Mouse (Mus musculus): ENCODE measurements around the gene Blcap. TPM values are rescaled to one million over a fixed set of nuclear protein-coding genes. Genes with fewer than 3 reads are reported as not detected.

The Blcap gene
- total RNA-seq, 2 experiments from 2014 or later = 15.8 to 16.7 TPM

DNA sequence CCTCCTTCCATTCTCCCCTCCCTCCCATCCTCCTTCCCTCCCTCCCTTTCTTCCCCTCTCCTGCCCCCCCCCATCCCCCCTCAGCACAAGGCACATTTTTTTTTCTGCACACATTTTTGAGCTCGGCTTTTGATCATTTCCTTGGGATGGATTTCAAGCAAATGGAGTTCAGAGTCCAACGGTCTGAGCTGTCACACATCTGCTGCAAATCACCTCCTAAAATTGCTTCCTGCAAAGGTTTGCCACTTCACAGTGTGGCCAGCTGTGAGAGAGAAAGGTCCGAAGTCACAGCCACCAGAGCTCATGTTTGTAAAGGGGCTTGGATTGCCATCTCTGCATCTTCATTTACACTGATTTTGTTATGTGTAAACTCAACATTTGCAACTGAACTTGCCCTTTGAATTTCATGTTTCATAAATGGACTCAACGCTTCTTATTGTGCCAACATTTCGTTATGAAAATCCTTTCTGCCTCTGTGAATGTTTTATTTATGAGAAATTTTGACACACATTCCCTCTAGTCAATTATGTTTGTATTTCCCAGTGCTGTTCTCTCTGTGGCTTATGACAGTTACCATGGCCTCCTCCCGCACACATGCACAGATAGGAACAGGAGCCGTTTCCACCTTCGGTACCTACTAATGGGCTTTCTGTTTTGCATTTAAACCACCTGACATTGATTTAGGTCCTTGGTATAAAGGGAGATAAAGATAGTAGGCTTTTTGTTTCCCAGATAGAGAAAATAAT lies 39.2 kb downstream of the Blcap start:
- DNase-seq = no peak
- intact Hi-C loops (cut with DNase I; ENCODE audit: low total_unique reads) = no loop called here

DNA sequence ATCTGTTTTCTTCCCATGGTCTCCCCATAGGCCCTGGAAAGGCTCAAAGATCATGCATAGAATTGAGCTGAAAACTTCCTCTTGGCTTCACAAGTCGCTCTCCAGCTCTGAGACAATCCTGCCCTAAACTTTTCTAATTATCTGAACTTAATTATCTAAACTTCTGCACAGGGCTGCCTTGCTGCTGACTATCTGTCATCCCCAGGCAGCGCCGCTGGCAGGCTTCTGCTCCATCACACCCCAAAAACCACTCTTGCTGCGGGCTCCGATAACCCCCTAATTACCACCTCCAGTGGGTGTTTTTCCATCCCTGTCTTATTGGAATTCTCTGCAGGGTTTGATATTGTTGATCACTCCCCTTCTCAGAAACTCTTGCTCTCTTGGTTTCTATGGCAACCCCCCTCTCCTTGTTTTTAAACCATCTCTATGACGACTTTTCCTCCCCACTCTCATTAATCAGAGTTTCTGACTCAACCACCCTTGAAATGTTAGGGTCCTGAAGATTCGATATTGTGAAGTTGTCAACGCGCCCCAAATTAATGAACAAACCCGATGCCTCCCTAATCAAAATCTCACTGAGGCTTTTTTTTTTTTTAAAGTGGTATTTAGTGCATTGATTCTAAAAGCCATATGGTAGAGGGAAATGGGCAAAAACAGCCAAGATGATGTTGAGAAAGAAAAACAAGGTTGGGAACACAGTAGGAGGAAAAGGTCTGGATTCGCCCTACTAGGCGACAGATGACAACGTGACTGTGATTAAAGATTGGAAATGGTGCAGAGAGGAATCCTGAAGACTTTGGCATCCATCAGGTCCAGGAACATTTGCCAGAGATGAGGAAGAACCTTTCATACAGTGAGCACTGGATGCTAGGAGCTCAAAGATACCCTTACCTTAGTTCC lies 40.8 kb downstream of the Blcap start:
- intact Hi-C loops (cut with DNase I; ENCODE audit: low total_unique reads) = no loop called here
- DNase-seq = no peak

DNA sequence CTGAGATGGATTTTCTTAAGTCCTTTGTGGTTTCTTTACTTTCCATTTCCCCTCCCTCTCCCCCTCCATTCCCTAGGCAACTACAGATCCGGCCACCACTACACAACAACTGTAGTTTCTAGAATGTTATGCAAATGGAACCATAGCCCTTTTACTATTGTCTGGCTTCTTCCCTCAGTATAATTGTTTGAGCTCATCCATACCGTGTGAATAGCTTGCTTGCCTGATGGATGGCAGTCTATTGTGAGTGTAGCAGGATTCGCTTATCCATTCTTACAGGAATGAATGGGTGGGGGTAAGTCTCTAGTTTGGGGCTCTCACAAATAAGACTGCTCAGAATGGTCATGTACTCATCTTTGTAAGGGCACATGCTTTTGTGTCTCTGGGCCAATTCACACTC lies 48.5 kb downstream of the Blcap start:
- intact Hi-C loops (cut with DNase I; ENCODE audit: low total_unique reads) = no loop called here
- DNase-seq = no peak

DNA sequence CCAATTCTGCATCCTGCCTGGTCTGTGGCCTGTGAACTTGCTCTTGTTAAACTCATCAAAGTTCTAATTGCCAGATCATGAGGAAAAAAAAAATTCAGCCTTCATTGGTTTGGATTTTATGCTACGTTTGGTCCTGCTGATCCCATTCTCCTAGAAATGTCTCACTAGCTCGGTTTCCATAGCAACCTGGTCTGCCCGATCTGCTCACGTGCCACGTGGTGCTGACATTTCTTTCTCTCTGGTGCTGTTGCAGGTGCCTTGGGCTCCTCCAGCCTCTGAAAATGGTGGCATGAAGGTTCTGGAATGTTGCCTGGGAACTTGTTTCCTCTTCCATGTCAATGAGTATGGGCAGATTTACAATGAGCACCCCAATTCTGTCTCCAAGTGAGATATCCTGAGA lies 50.6 kb downstream of the Blcap start:
- intact Hi-C loops (cut with DNase I; ENCODE audit: low total_unique reads) = no loop called here
- no peak for DNase-seq

DNA sequence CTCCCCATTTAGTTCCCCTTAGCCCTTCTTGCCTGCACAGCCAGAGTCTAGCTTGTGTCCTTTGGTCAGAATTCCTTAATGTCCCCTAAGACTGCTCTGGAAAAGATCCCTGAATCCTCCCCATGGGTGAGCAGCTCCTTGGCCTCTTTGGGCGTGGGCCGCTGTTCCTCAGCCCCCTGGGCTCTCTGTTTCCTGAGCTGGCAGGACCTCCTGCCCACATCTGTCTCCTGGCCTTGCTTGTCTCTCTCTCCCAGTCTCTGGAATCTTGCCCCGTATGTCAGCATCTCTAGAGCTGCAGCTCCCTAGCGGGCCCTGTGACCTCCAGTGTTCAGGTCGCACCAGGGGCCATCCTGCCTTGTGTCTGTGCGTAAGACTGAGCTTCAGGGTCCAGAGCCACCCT lies 51.6 kb downstream of the Blcap start:
- intact Hi-C loops (cut with DNase I; ENCODE audit: low total_unique reads) = no loop called here

DNA sequence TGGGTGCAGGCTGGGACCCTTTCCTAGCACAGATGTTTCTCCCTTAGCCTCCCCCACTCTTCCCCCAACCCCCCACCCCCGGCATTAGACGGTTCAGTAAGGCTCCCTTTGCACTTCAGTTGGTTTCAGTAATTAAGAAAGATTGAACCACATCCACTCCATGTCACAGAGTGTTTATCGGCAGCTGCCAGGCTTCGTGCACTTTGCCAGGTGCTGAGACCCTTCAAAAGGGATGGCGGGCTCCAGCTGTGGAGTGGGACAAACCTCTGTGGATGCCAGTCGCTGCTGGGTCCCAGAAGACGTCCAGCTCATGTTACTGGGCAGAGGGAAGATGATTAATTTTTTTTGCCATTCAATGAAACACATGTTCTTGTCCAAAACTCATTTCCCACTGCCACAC lies 52.6 kb downstream of the Blcap start:
- intact Hi-C loops (cut with DNase I; ENCODE audit: low total_unique reads) = no loop called here
- DNase-seq = no peak

More for the DNA sequence above, 51.6 kb downstream of the Blcap start:
- DNase-seq = no peak

DNA sequence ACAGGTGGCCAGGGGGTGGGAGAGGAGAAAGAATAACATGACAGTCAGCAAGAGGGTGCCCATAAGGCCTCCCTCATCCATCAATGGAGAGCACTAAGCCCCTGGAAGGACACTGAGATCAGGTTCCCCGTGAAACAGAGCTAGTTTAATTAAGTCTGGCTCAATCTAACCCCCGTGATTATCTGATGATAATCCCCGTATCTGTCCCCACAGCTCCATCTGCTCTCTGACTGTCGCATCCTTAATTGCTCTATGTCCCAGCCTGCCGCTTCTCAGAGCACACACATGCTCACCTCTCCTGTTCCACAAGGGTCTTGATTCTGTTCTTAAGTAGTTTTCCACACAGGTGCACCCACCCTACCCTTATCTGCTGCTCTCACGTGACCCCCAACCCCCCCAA lies 53.5 kb downstream of the Blcap start:
- DNase-seq = no peak
- intact Hi-C loops (cut with DNase I; ENCODE audit: low total_unique reads) = no loop called here

DNA sequence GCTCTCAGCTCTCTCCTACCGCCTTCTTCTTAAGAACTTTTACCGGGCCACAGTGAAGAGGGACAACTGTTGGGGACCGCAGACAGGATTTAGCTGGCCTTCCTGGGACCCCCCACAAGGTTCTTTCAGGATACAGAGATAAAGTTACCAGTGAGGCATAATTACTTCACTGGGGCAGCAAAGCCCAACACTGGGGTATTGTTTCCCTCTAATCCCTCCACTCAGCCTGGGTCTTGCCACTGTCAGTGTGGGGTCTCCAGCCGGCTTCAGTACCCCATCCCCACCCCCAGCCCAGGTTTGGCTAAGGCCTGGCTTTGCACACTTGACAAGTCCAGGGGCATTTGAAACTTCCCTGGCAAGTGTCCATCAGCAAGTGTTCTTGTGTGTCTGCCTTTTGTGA lies 56.7 kb downstream of the Blcap start:
- intact Hi-C loops (cut with DNase I; ENCODE audit: low total_unique reads) = no loop called here
- no peak for DNase-seq

DNA sequence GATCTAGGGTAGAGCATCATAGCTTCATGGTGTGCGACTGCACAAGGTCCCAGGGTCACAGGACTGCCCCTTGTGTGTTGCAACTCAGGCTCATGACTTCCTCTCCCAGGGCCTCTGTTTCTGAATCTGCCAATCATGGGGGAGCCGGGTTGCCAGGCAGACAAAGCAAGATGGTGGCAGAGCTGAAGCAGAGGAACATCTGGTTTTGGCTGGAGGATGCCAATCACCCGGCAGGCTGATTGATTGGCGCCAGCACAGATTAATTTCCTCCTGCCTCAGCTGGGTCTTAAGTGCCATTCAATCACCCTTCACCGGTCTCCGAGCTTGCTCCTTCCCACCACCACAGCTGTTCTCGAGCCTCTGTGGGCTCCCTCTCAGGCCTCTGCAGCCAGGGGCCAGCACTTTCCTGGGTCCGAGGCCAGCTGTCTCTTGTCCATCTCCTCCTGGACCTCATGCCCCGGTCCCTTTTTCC lies 57.3 kb downstream of the Blcap start:
- no peak for DNase-seq
- intact Hi-C loops (cut with DNase I; ENCODE audit: low total_unique reads) = no loop called here

DNA sequence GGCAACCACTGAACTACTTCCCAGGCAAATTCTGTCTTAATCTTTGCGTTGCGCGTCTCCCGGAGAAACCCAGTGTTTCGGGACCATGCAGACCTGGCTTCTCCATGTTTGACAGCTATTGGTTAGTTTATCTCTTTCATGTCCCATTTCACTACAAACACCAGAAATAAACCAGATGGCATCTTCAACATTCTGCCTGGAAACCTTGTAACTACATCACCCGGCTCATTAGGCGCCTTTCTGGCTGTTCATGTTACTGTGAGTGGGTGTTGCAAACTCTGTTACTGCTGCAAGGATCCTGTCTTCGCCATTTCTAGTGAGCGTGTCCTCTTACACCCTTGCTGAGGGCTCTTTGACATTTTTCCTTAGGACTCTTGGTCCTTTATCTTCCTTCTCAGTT lies 58.2 kb downstream of the Blcap start:
- no peak for DNase-seq
- intact Hi-C loops (cut with DNase I; ENCODE audit: low total_unique reads) = no loop called here

DNA sequence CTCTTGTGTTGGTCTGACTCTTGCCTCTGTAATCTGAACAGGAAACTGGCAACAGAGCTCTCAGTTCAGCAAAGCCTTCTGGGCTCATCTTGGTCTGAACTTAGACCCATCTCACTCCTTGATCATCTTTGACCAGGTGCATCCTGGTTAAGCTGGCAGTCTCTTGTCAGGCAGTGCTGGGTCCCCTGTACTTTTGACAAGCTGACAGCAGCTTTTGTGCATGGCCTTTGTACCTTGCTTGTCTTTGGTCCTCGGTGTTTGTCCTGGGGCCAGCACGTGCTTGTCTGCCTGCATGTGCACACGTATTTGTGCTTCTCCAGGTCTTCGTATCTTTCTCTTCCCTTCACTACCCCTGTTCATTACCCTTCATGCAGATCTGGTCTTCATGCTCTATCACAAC lies 61.0 kb downstream of the Blcap start:
- no peak for DNase-seq
- intact Hi-C loops (cut with DNase I; ENCODE audit: low total_unique reads) = no loop called here

DNA sequence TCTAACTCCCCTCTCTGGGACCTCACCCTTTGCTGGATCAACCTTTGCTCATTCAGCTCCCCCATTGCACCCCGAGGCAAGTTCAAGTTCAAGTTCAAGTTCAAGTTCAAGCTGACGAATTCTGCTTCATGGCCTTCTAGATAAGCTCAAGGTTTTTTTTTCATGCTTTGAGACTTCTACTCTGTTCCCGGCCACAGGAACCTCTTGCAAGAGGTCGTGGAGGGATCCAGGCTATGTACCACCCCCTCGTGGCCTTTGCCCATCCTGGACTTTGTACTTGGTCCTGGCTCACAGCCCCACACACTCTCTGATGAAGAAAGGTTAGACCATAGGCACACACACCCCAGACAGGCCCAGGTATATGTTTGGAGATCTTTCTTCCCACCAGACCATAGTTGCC lies 61.9 kb downstream of the Blcap start:
- intact Hi-C loops (cut with DNase I; ENCODE audit: low total_unique reads) = no loop called here

DNA sequence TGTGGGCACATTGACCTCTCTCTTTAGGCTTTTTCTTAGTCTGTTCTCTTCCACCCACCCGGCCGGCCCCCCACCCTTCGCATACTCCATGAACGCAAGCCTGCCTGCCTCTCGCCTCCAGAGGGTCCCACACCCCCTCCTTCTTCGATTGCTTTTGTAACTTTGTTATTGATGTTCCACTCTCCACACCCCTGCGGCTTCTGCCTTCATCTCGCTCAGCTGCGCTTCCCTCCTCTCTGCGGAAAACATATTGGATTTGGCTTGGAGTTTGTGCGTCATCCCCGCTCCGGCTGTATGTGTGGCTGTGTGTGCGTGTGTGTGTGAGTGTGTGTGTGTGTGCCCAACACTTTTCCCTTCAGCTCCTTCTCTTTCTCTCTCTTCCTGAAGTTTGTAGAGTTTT lies 64.3 kb downstream of the Blcap start:
- no peak for DNase-seq
- intact Hi-C loops (cut with DNase I; ENCODE audit: low total_unique reads) = no loop called here

More for the DNA sequence above, 61.9 kb downstream of the Blcap start:
- no peak for DNase-seq

Small RNAs within 50 kb of the gene (microRNA-seq; reads per million reads assigned to microRNA genes)
- 0 to 0.96 reads per million in 2 experiments for gene Gm23134

Other genes starting within 250 kb of the Blcap start
- gene Ghrh, start 223.8 kb downstream of the Blcap start, total RNA-seq (2021) = not detected
- 10 to 100 TPM; 20.7 to 28.3 TPM for gene Manbal, start 203.7 kb downstream of the Blcap start, total RNA-seq (2021)
- 1 to 10 TPM; 5.2 to 7.5 TPM for gene Src, start 152.8 kb downstream of the Blcap start, total RNA-seq (2021)
- gene Nnat, start 11.2 kb downstream of the Blcap start, total RNA-seq (2021) = 1 to 10 TPM; 1.4 to 5.4 TPM
- 1 to 10 TPM; 6.8 to 7.2 TPM for gene Ctnnbl1, start 166.1 kb upstream of the Blcap start, total RNA-seq (2021)